Mouse (Mus musculus): ENCODE measurements around the gene Cntfr.
"Not testable (repeated sequence)": the region's sequence is repeated elsewhere in the genome, so short reads cannot be mapped to it uniquely, and the experiment has no call there.

GRCm38 (mm10) chr4:41696930-41697841 is at the start of gene Cntfr:
- not testable (repeated sequence) for TF ChIP-seq TAL1, GATA1 (IDR thresholded peaks at IDR 0.05; ENCODE audit: low read length)
